Mouse (Mus musculus) large intestine, adult 2 months (tissue): ENCODE measurements around the gene Mta2. TPM values are rescaled to one million over a fixed set of nuclear protein-coding genes. Genes with fewer than 3 reads are reported as not detected.
"Not testable (repeated sequence)": the region's sequence is repeated elsewhere in the genome, so short reads cannot be mapped to it uniquely, and the experiment has no call there.

Experiments
- DNase-seq: peaks from one replicate; pipeline ENCODE4 v3.0.0-alpha.2; 2012; ENCODE audit warnings: low read depth, low spot score
- WGBS: fragments of 180-500 bp; shearing (Covaris S2); methylation state at CpG from one replicate; pipeline ENCODE4 v1.1.7; 2018; 5-methylcytosine and 5-hydroxymethylcytosine counted together
- polyA plus RNA-seq: library from polyadenylated mRNA; depleted of rRNA; stranded (reverse); fragments of >200 nt; gene quantifications from 2 replicates; pipeline ENCODE4 v1.2.3, GENCODE M21; 2012

Gene Mta2
- polyA plus RNA-seq, 1 experiment = 32.3 TPM

- DNase-seq = no peak
- WGBS = 88% methylated on average over 11 of the region's 11 CpGs
Observed at GRCm38 (mm10) chr19:8965075-8965474, 23.4 kb downstream of the Mta2 start.

- no peak for DNase-seq
- WGBS = 33% methylated on average over 8 of the region's 8 CpGs
Observed at GRCm38 (mm10) chr19:8965771-8966170, 24.1 kb downstream of the Mta2 start.

DNA sequence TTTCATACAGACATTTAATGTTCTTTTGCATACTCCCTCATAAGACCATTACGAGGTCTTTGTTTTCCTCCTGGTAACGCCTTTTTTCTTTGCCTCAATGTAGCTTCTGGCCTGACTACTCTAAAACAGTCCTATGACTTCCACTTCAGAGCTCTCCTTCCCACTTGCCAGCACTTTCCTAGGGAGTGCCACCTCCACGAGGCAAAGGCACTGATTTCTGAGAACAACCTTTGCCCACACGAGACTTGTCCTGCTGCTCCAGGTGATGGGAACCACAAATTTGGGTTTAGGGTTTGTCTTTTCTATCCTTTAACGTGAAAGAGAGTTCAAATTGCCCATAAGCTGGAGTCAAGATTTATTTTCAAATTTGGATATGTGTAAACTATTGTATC is 24.5 kb downstream of the Mta2 start:
- DNase-seq = no peak
- 5% methylated on average over 5 of the region's 5 CpGs for WGBS

GRCm38 (mm10) chr19:8966590-8967372 is 25.1 kb downstream of the Mta2 start, which contains the start of gene Eef1g:
Gene Eef1g (plus strand): TSS chr19:8967041.
- peak; percentile 97 for DNase-seq
- under 1% methylated on average over 52 of the region's 52 CpGs for WGBS

DNA sequence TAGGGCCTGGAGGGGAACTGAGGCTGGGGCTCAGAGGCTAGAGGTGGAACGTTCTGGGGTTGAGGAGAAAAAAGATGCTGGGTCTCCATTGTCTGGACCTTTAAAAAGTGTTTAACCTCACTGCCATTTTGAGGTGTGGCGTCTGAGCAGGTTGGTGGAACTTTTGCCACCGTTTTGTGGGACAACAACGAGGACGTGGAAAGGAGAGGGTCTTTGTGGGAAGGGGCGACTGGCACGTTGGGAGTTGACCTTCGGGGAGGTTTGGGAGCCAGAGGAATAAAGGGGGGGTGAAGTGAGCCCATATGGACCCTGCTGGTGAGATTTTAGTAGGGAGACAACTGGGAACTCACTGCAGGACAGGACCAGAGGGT is 25.7 kb downstream of the Mta2 start:
- under 1% methylated on average over 8 of the region's 8 CpGs for WGBS
- no peak for DNase-seq

- 2% methylated on average over 9 of the region's 9 CpGs for whole genome bisulfite sequencing
- no peak for DNase-seq
Observed at GRCm38 (mm10) chr19:8967893-8968292, 26.2 kb downstream of the Mta2 start.

DNA sequence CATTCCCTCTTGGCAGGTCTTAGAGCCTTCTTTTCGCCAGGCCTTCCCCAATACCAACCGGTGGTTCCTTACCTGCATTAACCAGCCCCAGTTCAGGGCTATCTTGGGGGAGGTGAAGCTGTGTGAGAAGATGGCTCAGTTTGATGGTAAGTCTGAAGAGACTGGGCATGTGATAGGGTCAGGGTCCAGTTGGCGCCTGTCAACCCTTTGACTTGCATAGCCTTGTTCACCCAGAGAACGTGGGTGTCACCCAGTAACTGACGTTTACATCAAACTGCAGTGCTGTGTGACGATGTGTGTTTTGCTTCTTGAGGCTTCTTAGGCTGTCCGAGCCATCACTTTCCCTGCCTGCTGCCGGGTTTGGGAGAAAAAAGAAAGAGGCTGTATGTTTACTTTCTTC is 30.8 kb downstream of the Mta2 start:
- WGBS = 77% methylated on average over 8 of the region's 8 CpGs
- not testable (repeated sequence) for DNase-seq

GRCm38 (mm10) chr19:8974638-8975037 is 33.0 kb downstream of the Mta2 start:
- 74% methylated on average over 1 of the region's 1 CpGs for WGBS

DNA sequence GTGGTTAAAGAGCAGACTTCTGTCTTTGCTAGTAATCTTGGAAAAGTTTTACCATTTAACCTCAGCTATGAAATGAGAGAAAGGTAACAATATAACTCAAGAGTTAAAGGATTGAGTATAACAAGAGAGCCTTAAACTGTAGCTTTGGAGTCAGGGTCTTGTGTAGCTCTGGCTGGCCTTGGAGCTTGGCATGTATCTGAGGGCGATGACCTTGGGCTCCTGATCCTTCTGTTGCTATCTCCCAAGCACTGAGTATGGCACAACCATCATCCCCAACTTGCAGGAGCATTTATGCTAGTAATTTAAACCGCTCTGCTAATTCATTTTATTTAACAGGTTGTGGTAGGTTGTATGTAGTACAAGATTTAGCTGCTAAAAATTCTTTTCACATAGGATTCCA is 33.8 kb downstream of the Mta2 start:
- 95% methylated on average over 2 of the region's 2 CpGs for WGBS

More at GRCm38 (mm10) chr19:8974638-8975037, 33.0 kb downstream of the Mta2 start:
- no peak for DNase-seq

DNA sequence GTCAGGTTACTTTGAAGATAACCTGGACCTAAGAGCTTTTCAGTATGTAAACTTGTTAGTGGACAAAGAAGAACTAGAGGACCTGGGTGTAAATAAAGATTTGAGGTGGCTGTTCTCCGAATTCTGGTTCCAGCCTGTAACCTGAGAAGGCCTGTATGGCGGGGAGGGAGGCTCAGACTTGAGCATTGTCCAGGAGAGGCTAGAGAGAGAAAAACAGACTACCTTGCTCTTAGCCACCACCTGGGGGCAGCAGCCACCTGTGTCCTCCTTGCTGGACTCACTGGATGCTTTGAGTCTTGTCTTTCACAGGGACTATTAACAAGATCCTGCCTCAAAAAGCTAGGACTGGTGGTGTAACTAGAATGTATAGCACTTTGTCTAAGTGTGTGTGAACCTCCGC is 34.9 kb downstream of the Mta2 start:
- no peak for DNase-seq
- 41% methylated on average over 3 of the region's 3 CpGs for WGBS

More for the DNA sequence above, 33.8 kb downstream of the Mta2 start:
- DNase-seq = no peak

DNA sequence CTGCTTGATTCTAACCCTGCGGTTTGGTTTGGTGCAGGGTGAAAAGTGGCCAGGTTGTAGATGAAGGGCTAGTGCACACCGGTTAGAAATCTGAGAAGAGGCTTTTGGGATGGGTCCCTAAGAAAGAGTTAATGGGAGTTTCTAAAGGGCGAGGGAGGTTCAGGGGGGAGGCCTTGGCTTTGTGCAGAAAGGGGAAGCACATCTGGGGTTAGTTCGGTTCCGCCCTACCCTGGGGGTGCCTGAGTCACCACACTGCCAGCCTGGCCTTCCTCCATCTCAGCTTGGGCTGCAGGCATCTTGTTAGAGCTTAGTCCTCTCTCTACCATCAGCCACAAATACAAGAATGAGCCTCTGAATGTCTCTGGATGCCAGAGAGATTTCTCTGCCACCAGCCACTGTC is 39.1 kb downstream of the Mta2 start:
- WGBS = 49% methylated on average over 5 of the region's 5 CpGs
- no peak for DNase-seq

- 30% methylated on average over 2 of the region's 2 CpGs for WGBS
- DNase-seq = no peak
Observed at GRCm38 (mm10) chr19:8981450-8982168, 39.9 kb downstream of the Mta2 start.

- DNase-seq = peak; percentile 80
- 18% methylated on average over 5 of the region's 5 CpGs for WGBS
Observed at GRCm38 (mm10) chr19:8982303-8983149, 40.9 kb downstream of the Mta2 start.

DNA sequence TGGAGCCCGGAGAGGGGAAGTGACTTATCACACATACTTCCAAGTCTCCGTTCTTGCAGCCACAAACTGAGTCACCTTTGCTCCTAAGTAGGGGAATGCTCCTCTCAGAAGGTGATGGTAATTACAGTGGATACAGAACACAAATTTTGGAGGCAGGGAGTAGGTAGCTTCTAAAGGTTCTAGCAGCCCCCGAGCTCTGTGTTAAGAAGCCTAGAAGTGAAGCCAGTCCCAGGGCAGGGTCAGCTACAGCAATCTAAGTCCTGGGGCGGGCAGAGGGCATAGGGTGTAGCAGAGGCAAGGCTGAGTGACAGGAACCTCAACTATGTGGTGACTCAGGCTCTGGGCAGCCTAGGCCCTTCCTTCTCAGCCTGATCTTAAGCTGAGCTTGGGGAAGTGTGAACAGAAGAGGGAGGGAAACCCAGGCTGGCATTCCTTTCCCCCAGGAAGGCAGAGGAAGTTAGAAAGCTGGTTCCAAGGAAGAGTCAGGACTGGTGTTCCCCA is 41.5 kb downstream of the Mta2 start:
- DNase-seq = no peak
- WGBS = 12% methylated on average over 4 of the region's 4 CpGs

- no peak for DNase-seq
- 8% methylated on average over 7 of the region's 7 CpGs for WGBS
Observed at GRCm38 (mm10) chr19:8984255-8984868, 42.7 kb downstream of the Mta2 start.

- 33% methylated on average over 5 of the region's 5 CpGs for WGBS
- DNase-seq = no peak
Observed at GRCm38 (mm10) chr19:8985891-8986290, 44.2 kb downstream of the Mta2 start.

GRCm38 (mm10) chr19:8987816-8988215 is 46.1 kb downstream of the Mta2 start:
- 79% methylated on average over 2 of the region's 2 CpGs for WGBS
- no peak for DNase-seq

DNA sequence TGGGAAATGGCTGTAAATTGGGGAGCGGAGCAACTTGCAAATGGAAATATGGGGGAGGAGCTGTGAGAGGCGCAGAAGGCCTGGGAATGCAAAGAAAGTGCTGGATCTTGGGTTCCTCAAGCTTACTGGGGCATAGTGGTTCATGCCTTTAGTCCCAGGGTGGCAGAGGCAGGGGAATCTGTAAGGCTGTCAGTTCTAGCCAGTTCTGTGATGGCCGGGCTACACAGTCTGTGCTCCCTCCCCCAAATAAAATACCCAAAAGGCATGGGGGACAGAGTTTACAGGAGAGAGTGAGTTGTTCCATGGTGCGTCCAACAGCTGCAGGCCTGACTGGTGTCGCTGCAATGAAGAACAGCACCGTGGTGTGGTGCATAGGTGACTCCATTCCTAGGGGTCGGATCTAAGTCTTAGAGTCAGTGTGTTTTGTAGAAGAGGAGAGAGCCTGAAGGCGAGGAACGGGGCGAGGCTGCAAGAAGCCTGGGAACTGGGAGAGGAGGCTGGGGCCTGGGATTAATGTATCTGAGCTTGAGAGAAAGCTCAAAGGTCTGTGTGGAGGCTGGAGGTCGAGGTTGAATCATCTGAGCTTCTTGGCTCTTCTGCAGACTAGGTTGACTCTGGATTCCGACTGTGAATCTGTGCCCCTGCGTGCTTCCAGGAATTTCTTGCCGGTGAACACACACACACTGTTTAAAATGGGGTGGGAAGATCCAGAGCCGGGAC is 46.8 kb downstream of the Mta2 start:
- DNase-seq = no peak
- 34% methylated on average over 15 of the region's 15 CpGs for WGBS

- 1% methylated on average over 42 of the region's 42 CpGs for WGBS
- no peak for DNase-seq
Observed at GRCm38 (mm10) chr19:8989066-8989566, 47.4 kb downstream of the Mta2 start, which contains the start of gene Ahnak. Gene Ahnak (plus strand): TSS chr19:8989284.
